Mouse (Mus musculus) megakaryocyte, embryonic 14.5 days (primary cell): Measurements from ENCODE around the gene Fbln7.

Source experiments
- FLI1 ChIP-seq: IDR thresholded peaks from 2 replicates; pipeline ENCODE4 v1.6.1; 2012; ENCODE audit warnings: low read length, inconsistent platforms, mixed read lengths
- GATA1 ChIP-seq: IDR thresholded peaks from 3 replicates; pipeline ENCODE4 v1.6.1; 2012; ENCODE audit warnings: mixed read lengths, low read length, inconsistent platforms, borderline replicate concordance

- no peak for TF ChIP-seq GATA1
- no peak for TF ChIP-seq FLI1
Measured at GRCm38 (mm10) chr2:128862636-128863035, at the start of gene Fbln7.
